Mouse (Mus musculus) limb, embryonic 10.5 days (tissue): ENCODE measurements around the gene Nckap1l. TPM values are rescaled to one million over a fixed set of nuclear protein-coding genes. Genes with fewer than 3 reads are reported as not detected.
A peak's percentile ranks its signal among the peaks of the same experiment; 100 is the strongest.

Experiments used
- DNase-seq: peaks from one replicate; pipeline ENCODE4 v3.0.0-alpha.2; 2017; ENCODE audit warnings: low spot score
- H3K27ac ChIP-seq: fragments of 300-500 bp; sonication (generic); 2 replicates; pipeline ENCODE4 v1.5.1; 2016; ENCODE audit warnings: mild to moderate bottlenecking
- H3K27me3 ChIP-seq: fragments of 300-500 bp; sonication (generic); 2 replicates; pipeline ENCODE4 v1.6.1; 2016; ENCODE audit warnings: low read depth, mild to moderate bottlenecking; ENCODE audit not compliant: poor library complexity, severe bottlenecking
- H3K36me3 ChIP-seq: fragments of 300-500 bp; sonication (generic); 2 replicates; pipeline ENCODE4 v1.6.1; 2016; ENCODE audit warnings: mild to moderate bottlenecking, moderate library complexity
- H3K4me1 ChIP-seq: fragments of 300-500 bp; sonication (generic); 2 replicates; pipeline ENCODE4 v1.6.1; 2016
- H3K4me3 ChIP-seq: fragments of 300-500 bp; sonication (generic); 2 replicates; pipeline ENCODE4 v1.5.1; 2016; ENCODE audit warnings: mild to moderate bottlenecking, moderate library complexity
- H3K9me3 ChIP-seq: fragments of 300-500 bp; sonication (generic); replicated peaks from 2 replicates; pipeline ENCODE4 v1.6.1; 2016; ENCODE audit warnings: mild to moderate bottlenecking
- WGBS: fragments of 180-500 bp; shearing (Covaris S2); methylation state at CpG from one replicate; pipeline ENCODE4 v1.1.7; 2016; 5-methylcytosine and 5-hydroxymethylcytosine counted together
- polyA plus RNA-seq: library from polyadenylated mRNA; unstranded; fragments of >200 nt; fragmentation: Nextera tagmentation; extraction: Ambion mirVana; gene quantifications from 2 replicates; pipeline ENCODE4 v1.2.1, GENCODE M21; 2016

The Nckap1l gene
- polyA plus RNA-seq, 1 experiment from 2014 or later = 1.4 TPM

- no peaks in the 10 kb centered on the region for H3K9me3 ChIP-seq
- no peaks in the 10 kb centered on the region for H3K36me3 ChIP-seq
- no peak overlapping the region for H3K27ac ChIP-seq
- WGBS = 85% methylated on average over 2 of the region's 2 CpGs
- H3K4me1 ChIP-seq = peaks cover 25% of the 10 kb centered on the region
- DNase-seq = no peak
- peaks cover 70% of the 10 kb centered on the region for H3K27me3 ChIP-seq
- H3K4me3 ChIP-seq = no peak overlapping the region
Observed at GRCm38 (mm10) chr15:103535030-103535429, 81.4 kb downstream of the Nckap1l start.

- H3K36me3 ChIP-seq = no peaks in the 10 kb centered on the region
- peaks cover 73% of the 10 kb centered on the region for H3K27me3 ChIP-seq
- no peaks in the 10 kb centered on the region for H3K9me3 ChIP-seq
- WGBS = 75% methylated on average over 1 of the region's 1 CpGs
- H3K4me1 ChIP-seq = peaks cover 25% of the 10 kb centered on the region
- DNase-seq = peak; percentile 8
- no peak overlapping the region for H3K4me3 ChIP-seq
- H3K27ac ChIP-seq = no peak overlapping the region
Observed at GRCm38 (mm10) chr15:103535786-103536185, 82.2 kb downstream of the Nckap1l start.

GRCm38 (mm10) chr15:103536456-103536855, 82.9 kb downstream of the Nckap1l start:
- Histone ChIP-seq H3K4me3 (no peak overlapping the region), H3K27ac (no peak overlapping the region)
- WGBS = 50% methylated on average over 2 of the region's 2 CpGs

GRCm38 (mm10) chr15:103537011-103537821, 83.6 kb downstream of the Nckap1l start:
- Histone ChIP-seq H3K9me3 (no peaks in the 10 kb centered on the region), H3K27ac (peak overlapping the region; percentile 54), H3K4me3 (peak overlapping the region; percentile 66), H3K36me3 (no peaks in the 10 kb centered on the region), H3K27me3 (peaks cover 73% of the 10 kb centered on the region), H3K4me1 (peaks cover 25% of the 10 kb centered on the region)
- DNase-seq = no peak
- under 1% methylated on average over 37 of the region's 37 CpGs for WGBS

More at GRCm38 (mm10) chr15:103536456-103536855, 82.9 kb downstream of the Nckap1l start:
- DNase-seq = peak; percentile 25
- Histone ChIP-seq H3K4me1 (peaks cover 25% of the 10 kb centered on the region), H3K9me3 (no peaks in the 10 kb centered on the region), H3K27me3 (peaks cover 73% of the 10 kb centered on the region), H3K36me3 (no peaks in the 10 kb centered on the region)

- peak within 1 kb of the TSS; percentile 66 for H3K4me3 ChIP-seq
- H3K36me3 ChIP-seq = no peaks in the 10 kb centered on the region
- H3K27me3 ChIP-seq = peaks cover 71% of the 10 kb centered on the region
- no peaks in the 10 kb centered on the region for H3K9me3 ChIP-seq
- peak within 1 kb of the TSS; percentile 54 for H3K27ac ChIP-seq
- peak; percentile 85 for DNase-seq
- WGBS = under 1% methylated on average over 36 of the region's 36 CpGs
- peaks cover 27% of the 10 kb centered on the region for H3K4me1 ChIP-seq
Observed at GRCm38 (mm10) chr15:103537822-103538213, 84.2 kb downstream of the Nckap1l start, which contains the start of gene Ppp1r1a. TSS of gene Ppp1r1a (minus strand) at chr15:103538003.

DNA sequence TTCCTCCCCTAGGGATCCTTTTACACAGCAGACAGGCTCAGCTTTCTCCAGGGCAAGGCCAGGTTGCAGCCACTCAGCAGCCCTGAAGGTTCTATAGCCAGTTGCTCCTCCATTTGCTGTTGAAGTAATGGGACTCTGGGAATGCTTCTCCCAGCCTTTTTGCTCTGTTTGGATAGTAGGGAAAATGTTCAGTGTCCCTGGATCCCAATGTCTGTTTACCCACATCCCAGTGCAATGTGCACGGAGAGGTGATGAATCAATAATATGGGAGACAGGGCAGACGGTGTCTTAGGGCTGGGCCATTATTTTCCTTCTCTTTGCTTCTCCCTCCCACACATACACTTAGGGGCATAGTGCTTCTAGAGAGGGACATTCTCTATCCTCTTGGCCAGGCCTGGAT, 85.7 kb downstream of the Nckap1l start:
- H3K27me3 ChIP-seq = peaks cover 60% of the 10 kb centered on the region
- no peak overlapping the region for H3K4me3 ChIP-seq
- 67% methylated on average over 2 of the region's 2 CpGs for WGBS
- H3K4me1 ChIP-seq = peaks cover 33% of the 10 kb centered on the region
- no peaks in the 10 kb centered on the region for H3K9me3 ChIP-seq
- no peak for DNase-seq
- H3K36me3 ChIP-seq = no peaks in the 10 kb centered on the region
- no peak overlapping the region for H3K27ac ChIP-seq

DNA sequence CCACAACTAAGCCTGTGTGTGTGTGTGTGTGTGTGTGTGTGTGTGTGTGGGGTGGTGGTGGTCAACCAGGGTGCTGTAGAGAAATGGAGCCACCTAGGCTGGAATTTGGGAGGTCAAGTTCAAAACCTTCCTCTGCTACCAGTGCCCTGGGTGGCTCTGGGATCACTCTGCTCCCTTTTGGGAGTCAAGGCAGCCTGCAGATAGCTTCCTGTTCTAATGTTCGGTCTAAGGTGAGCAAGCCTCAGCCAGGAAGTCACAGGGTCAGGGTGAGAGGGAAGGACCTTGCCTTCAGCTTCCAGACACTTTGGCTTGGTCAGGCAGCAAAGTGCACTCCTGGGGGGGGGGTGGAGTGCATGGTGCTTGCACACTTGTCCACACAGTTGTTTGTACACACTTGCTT, 87.1 kb downstream of the Nckap1l start:
- no peak overlapping the region for H3K27ac ChIP-seq
- peaks cover 46% of the 10 kb centered on the region for H3K27me3 ChIP-seq
- peaks cover 33% of the 10 kb centered on the region for H3K4me1 ChIP-seq
- WGBS = 74% methylated on average over 1 of the region's 1 CpGs
- no peak overlapping the region for H3K4me3 ChIP-seq
- H3K9me3 ChIP-seq = no peaks in the 10 kb centered on the region
- peak; percentile 23 for DNase-seq
- no peaks in the 10 kb centered on the region for H3K36me3 ChIP-seq

DNA sequence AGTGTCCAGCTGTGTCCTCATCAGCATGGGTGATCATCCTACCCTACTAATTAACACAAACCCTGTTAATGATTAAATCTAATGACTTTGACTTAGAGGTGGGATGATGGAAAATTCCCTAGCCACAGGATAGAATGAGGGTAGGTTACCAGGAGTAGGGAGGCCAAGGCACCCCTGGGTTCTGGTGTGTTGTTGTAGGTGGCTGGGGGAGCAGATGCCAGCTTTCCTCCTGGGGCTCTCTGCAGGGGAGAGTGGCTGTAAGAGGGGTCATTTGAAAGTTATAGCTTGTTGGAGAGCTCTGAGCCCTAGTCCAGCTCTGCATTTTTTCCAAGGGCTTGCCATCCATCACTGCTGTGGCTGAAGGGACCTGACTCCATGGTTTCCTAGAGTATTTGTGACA, 88.9 kb downstream of the Nckap1l start:
- DNase-seq = no peak
- Histone ChIP-seq H3K4me3 (no peak overlapping the region), H3K36me3 (no peaks in the 10 kb centered on the region), H3K27ac (no peak overlapping the region), H3K4me1 (peaks cover 24% of the 10 kb centered on the region), H3K9me3 (no peaks in the 10 kb centered on the region), H3K27me3 (peaks cover 28% of the 10 kb centered on the region)

- 84% methylated on average over 3 of the region's 3 CpGs for WGBS
- no peaks in the 10 kb centered on the region for H3K36me3 ChIP-seq
- H3K4me1 ChIP-seq = 0 out of 2 replicates have a peak, but pooled peaks cover 5% of the 10 kb centered on the region
- no peaks in the 10 kb centered on the region for H3K27me3 ChIP-seq
- H3K27ac ChIP-seq = no peak overlapping the region
- no peaks in the 10 kb centered on the region for H3K9me3 ChIP-seq
- no peak for DNase-seq
- no peak overlapping the region for H3K4me3 ChIP-seq
Observed at GRCm38 (mm10) chr15:103547983-103548382, 94.4 kb downstream of the Nckap1l start.

Other genes with a start within 250 kb of the Nckap1l start
- 191 and 215 TPM in 2 replicates for gene Cbx5, start 214.0 kb upstream of the Nckap1l start, polyA plus RNA-seq
- 1,775 and 1,966 TPM in 2 replicates for gene Hnrnpa1, start 213.4 kb upstream of the Nckap1l start, polyA plus RNA-seq
- 5.9 and 6.1 TPM in 2 replicates for gene Nfe2, start 195.4 kb upstream of the Nckap1l start, polyA plus RNA-seq
- 305 and 309 TPM in 2 replicates for gene Copz1, start 181.1 kb upstream of the Nckap1l start, polyA plus RNA-seq
- 0.28 and 0.30 TPM in 2 replicates for gene Gpr84, start 143.2 kb upstream of the Nckap1l start, polyA plus RNA-seq
- gene Zfp385a, start 113.7 kb upstream of the Nckap1l start, polyA plus RNA-seq = 22.1 and 22.8 TPM in 2 replicates
- 33.5 and 36.6 TPM in 2 replicates for gene Itga5, start 87.0 kb upstream of the Nckap1l start, polyA plus RNA-seq
- not detected in 2 replicates for gene Gtsf1, start 23.3 kb upstream of the Nckap1l start, polyA plus RNA-seq
- gene Gtsf2, start 5.3 kb upstream of the Nckap1l start, polyA plus RNA-seq = not detected in 2 replicates
- gene Pde1b, start 49.2 kb downstream of the Nckap1l start, polyA plus RNA-seq = 2.0 and 2.9 TPM in 2 replicates
- gene Ppp1r1a, start 84.2 kb downstream of the Nckap1l start, polyA plus RNA-seq = 3.5 and 6.5 TPM in 2 replicates
- gene Glycam1, start 111.3 kb downstream of the Nckap1l start, polyA plus RNA-seq = not detected in 2 replicates